Mouse (Mus musculus) layer of hippocampus, postnatal 36 days (tissue): Measurements from ENCODE around the gene Ccdc194. TPM values are rescaled to one million over a fixed set of nuclear protein-coding genes. Genes with fewer than 3 reads are reported as not detected.
A peak's percentile ranks its signal among the peaks of the same experiment; 100 is the strongest.

ENCODE experiments used
- DNase-seq, 2 experiments: peaks; one replicate each; pipeline ENCODE4 v3.0.0; 2022
- total RNA-seq, 2 experiments: library from RNA; stranded (reverse); gene quantifications; 2 replicates each; pipeline ENCODE4 v1.2.3; 2021

Ccdc194 gene
- total RNA-seq, result not detected

- no peak for DNase-seq
Observed at GRCm38 (mm10) chr8:71525226-71526050, at the start of gene Ccdc194. TSS of gene Ccdc194 (minus strand) at chr8:71525711.

GRCm38 (mm10) chr8:71575020-71575419 is 49.5 kb upstream of the Ccdc194 start:
- no peak for DNase-seq

DNA sequence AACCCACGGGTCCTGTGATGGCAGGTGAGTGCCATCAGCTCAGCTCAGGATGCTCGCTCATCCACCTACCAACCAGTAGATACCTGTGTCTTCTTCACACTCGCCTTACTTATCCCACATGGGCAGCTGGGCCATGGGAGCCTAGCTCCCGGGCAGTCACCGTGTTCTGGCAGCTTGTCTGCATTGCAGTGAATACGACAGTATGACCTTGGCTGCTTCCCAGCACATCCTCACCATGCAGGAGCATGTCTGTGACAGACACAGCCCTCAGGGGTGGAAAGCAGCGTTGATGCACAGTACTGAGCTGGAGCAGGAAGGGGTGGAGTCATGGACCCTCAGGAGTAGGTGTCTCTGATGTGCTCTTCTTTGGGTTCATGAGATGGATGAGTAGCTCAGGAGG is 48.9 kb upstream of the Ccdc194 start:
- DNase-seq, result no peak

DNA sequence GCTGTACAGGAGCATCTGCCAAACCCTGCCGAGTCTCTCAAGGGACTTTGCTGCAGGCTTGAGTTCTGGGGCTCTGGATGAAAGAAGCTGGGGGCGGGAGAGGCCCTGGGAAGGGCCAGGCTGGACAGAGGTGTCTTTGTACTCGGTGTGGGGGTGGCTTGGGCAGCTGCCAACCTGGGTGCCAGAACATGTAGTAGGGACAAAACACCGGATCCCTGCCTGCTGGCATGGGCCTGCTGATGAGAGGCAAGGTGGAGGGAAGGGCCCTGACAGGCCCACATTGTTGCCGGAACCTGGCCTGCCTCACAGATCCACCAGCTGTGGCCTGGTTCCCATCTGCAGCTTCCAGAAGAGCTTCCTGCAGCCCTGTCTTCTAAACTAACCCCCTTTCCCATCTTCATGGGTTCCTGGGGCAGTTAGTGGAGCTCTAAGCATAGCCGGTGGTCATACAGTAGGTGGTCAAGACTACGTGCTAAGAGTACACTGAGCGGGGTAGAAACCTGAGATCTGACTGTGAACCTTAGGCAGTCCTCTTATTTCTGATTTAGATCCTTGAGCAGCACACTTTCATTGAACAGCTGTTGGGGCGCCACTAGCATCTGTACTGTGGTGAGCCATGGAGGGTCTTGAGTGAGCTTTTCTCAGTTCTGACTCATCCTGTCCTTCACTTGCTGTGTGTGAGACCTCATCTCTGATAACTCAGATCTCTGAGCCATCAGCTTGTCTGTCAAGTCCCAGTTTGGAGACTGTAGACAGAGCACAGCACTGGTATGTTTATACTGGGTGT is 47.5 kb upstream of the Ccdc194 start:
- DNase-seq, result peak; percentile 80 to 89

DNA sequence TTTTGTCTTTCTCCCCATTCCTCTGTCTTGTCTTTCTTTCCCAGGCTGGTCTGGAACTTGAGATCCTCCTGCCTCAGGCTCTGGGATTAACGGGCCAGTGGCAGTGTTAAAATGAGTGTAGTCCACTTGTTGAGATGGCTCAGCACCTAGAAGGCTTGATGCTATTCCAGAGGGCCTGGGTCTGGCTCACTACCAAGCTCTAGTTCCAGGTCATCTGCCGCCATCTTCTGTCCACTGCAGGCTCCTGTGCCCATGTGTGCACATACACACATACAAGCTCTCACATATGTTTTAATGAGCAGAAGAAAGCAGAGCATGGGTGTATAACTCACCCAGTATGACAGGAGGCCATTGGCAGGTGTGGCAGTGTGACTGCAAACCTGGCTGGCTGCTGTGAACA is 46.6 kb upstream of the Ccdc194 start:
- DNase-seq, result no peak

GRCm38 (mm10) chr8:71570291-71570954 is 44.9 kb upstream of the Ccdc194 start:
- DNase-seq, result peak; percentile 94 to 95

GRCm38 (mm10) chr8:71569366-71570290 is 44.1 kb upstream of the Ccdc194 start:
- peak; percentile 76 to 81 for DNase-seq

DNA sequence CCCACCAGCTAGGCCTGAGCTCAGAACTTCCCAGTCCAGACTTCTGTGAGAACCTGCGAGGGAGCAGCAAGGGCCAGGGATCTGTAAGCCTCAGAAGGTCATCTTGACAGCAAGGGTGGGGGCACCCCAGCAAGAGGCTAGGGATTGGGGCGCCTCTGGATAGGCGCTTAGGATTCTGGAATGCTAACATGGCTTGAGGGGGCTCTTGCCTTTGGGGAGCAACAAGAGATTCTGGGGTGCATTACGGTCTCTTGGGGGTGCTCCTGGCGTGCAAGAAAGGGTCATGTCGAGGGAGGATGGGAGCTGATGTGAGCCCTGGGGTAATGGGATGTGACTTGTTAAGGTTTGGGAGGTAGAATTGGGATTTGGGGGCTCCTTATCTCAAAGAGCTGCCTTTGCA is 43.4 kb upstream of the Ccdc194 start:
- DNase-seq, result no peak

GRCm38 (mm10) chr8:71568387-71568937 is 43.0 kb upstream of the Ccdc194 start, which contains the start of gene Slc27a1:
TSS of gene Slc27a1 (plus strand) at chr8:71568882.
- peak; percentile 67 to 77 for DNase-seq

GRCm38 (mm10) chr8:71567587-71567986 is 42.1 kb upstream of the Ccdc194 start:
- no peak for DNase-seq

DNA sequence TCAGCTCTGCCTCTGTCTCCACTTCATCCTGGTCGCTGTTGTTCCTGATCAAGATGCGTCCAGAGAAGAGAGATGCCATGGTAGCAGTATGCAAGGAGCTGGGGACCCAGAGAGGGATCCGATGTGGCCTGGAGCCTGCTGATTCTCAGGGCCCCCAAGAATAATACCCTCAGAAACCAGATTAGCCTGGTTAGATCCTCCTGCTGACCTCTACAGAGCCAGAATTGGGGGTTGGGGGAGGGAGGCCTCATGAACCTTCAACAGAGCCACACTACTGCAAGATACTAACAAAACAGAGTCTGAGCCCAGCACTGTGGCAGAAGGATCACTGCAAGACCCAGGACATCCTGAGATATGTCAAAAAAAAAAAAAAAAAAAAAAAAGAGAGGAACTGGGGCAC is 41.0 kb upstream of the Ccdc194 start, which contains the start of gene Nxnl1:
Gene Nxnl1, minus strand, starts transcription at position 101 of the 400 bp plus-strand sequence.
- no peak for DNase-seq

DNA sequence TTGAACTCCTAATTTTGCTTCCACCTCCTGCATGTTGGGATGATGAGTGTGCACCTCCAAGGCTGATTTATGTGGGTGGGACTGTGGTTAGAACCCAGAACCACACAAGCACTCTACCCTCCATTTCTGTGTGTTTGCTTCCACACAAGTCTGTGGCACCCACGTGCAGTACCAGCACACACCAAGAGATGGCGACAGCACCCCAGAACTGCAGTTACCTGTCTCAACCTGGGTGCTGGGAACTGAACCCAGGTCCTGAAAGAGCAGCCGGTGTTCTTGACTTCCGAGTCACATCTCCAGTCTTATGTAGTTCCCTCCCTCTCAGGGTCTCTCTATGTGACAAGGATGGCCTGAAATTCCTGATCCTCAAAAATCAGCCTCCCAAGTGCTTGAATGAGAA is 38.5 kb upstream of the Ccdc194 start:
- DNase-seq, result no peak

DNA sequence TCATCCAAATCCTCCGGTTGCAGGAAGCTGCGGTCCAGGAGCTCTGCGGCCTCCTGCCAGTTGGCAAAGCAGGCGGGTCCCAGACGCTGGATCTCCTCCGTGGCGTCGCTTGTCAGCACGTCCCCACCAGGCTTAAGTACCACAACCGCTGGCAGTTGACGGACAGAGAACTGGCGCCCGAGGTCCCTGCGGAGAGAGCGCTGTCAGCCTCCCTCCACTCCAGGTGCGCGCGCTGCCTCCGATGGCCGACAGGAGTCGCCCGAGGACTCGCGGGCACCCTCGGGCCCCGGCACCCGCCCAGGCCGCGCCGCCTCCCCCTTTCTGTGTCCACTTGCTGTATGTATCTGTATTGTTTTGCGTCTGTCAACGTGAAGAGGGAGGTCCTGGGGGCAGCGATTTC is 37.2 kb upstream of the Ccdc194 start:
- DNase-seq, result peak; percentile 56 to 74

- DNase-seq, result peak; percentile 46 to 68
Observed at GRCm38 (mm10) chr8:71561401-71561800, 35.9 kb upstream of the Ccdc194 start.

- DNase-seq, result no peak
Observed at GRCm38 (mm10) chr8:71560765-71561164, 35.3 kb upstream of the Ccdc194 start.

- DNase-seq, result no peak
Observed at GRCm38 (mm10) chr8:71560071-71560470, 34.6 kb upstream of the Ccdc194 start.

DNA sequence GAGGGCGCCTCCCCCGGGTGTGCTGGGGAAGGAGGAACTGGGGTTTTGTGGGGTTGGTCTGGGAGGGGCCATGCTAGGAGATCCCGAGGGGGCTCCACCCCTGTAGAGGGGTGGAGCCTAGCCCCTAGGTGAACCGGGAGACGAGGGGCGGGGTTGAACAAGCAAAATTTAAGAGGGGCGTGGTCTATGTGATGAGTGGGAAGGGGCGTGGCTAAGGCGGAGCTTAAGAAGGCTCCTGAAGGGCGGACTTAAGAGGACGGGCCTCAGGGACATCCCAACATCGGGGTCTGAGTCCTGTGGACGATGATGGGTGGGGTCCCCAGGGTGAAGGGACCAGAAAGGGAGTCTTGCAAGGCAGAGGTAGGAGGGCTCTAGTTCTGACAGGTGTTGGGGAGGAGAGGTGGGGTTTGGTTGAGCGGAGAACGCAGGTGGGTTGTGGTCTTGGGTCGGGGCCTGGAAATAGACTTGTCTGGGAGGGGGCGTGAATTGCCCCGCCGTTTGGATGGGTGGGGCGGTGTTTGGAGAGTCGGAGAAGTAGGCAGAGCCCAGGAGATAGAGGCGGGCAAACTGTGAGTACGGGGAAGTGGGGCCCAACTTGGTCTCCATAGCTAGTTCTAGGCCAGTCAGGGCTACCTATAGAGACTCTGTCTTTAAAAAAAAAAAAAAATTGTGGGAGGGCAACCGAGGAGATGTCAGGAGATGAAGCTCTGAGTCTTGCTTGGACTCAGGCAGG is 33.6 kb upstream of the Ccdc194 start:
- no peak for DNase-seq

- DNase-seq, result no peak
Observed at GRCm38 (mm10) chr8:71558071-71558957, 32.8 kb upstream of the Ccdc194 start, which contains the start of gene Tmem221. TSS of gene Tmem221 (minus strand) at chr8:71558871.

- no peak for DNase-seq
Observed at GRCm38 (mm10) chr8:71554644-71555043, 29.1 kb upstream of the Ccdc194 start.

DNA sequence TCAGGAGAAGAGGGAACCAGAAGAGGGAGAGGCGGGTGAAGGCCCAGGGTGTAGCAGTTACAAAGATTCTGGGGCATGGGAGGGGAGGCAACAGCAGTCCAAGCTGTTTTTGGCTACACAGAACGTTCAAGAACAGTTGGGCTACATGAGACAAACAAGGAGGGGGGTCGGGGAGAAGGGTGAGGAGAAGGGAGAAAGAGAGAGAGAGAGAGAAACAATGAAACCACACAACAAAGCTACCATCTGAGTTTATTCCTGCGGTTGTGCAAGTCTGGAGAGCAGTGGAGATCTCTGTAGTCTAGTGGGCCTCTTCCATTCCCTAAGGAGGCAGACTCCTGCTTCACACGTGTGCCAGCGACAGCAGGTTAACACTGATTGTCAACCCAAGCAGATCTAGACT is 28.5 kb upstream of the Ccdc194 start:
- DNase-seq, result no peak
